Mouse (Mus musculus): Measurements from ENCODE around the gene Pde4b.

DNA sequence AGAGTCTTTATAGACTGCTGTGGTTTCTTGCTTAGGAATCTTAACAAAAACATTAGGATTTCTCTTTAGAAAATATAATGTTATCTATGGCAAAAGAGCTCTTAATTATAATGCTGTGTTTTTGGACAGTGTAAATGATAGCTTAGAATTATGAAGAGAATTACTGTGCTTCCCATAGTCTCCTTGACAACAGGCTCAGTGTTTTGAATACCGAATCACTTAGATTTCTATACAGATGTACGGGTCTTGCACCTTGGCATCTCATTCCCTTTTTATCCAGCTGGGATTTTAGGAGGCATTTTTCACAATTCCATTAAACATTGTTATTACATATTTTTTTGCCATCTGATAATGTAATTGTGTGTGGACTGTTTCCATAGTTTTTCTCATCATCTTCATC, 151.8 kb downstream of the Pde4b start:
- TF ChIP-seq CTCF (IDR thresholded peaks at IDR 0.05; ENCODE audit: control insufficient read depth, insufficient read depth, insufficient read length) = no peak
- no peak for TF ChIP-seq USF1 (IDR thresholded peaks at IDR 0.05; ENCODE audit: low read depth)

Data from C2C12 (cell line).